Mouse (Mus musculus): ENCODE measurements at regions not wholly inside any gene's neighbourhood (a gene's known extent, or its start where the extent isn't known, plus 50 kb on each side); places are given as distances from the start of the nearest gene placed in this dataset.

DNA sequence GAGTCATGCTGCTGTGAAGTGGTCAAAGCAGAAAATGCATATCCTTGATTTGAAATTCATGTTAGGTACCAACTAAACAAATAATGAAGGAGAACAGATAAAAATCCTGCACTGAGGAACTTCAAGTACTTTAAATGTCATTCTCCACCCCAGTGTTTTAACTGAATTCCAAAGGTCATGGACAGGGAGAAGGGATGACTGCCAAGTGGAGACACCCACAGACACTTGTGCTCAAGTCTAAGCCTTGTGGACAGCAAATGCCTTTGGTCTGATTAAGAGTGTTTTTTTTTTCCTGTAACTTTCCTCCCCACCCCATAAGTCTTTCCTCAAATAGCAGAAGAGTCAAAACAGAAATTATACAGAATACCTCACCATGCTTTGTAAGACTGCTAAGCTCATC, 55.2 kb upstream of the Gm10985 start:
- TF ChIP-seq CTCF (conservative IDR thresholded peaks at IDR 0.05; ENCODE audit: low read length) (no peak), POU5F1 (IDR thresholded peaks at IDR 0.05; ENCODE audit: borderline replicate concordance, low read length) (no peak)
